Mouse (Mus musculus) right cerebral cortex, postnatal 4 days (tissue): ENCODE data around the gene Skil.
A peak's percentile ranks its signal among the peaks of the same experiment; 100 is the strongest.
"Not testable (repeated sequence)": the region's sequence is repeated elsewhere in the genome, so short reads cannot be mapped to it uniquely, and the experiment has no call there.

Experiments
- DNase-seq: peaks from one replicate; pipeline ENCODE4 v3.0.0-alpha.2; 2022

Gene Skil

DNA sequence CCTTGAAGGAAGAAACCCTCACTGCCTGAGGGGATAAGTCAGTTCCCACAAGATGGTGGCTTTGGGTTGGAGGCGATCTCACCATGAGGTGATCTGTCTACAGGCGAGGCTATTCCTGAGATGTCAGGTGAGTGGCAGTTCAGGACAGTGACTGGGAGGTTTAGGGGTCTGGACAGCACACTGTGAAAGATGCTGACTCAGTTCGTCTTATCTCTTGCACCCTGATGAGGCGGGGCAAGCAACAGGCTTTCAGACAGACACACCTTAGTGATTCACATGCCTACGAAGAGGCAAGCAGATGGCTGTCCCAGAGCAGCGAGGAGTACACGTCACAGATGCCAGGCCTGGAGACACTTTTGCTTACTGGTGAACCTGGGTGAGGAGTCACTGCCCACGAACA is 39.4 kb downstream of the Skil start:
- no peak for DNase-seq

DNA sequence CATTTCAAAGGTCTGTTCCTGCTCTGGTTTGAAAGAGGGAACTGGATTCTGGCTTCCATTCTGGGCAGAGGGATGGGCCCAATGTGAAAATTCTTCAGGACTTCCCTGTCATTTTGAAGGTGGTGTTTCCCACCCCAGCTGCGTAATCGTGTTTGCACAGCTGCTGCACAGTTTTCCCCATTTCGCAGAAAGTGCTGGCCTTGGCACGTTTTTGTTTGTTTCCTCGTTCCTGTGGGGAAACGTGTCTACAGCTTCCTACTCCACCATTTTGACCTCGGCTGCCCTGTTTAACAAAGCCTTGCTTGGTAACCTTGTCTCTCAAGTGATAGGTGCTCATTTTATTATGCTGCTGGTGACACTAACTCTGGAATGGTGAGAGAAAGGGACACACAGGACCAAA is 39.8 kb downstream of the Skil start:
- no peak for DNase-seq

DNA sequence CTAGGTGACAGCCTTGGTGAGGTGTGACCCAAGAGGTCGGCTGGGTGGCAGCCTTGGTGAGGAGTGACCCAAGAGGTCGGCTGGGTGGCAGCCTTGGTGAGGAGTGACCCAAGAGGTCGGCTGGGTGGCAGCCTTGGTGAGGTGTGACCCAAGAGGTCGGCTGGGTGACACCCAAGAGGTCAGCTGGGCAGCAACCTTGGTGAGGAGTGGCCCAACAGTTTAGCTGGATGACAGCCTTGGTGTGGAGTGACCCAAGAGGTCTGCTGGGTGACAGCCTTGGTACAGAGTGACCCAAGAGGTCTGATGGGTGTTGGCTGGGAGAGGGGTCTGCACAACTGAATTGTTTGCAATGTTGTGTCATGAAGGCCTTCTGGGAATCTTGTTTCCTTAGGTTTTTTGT is 41.7 kb downstream of the Skil start:
- DNase-seq = not testable (repeated sequence)

GRCm38 (mm10) chr3:31138454-31139424 is 43.9 kb downstream of the Skil start:
- peak; percentile 77 for DNase-seq

DNA sequence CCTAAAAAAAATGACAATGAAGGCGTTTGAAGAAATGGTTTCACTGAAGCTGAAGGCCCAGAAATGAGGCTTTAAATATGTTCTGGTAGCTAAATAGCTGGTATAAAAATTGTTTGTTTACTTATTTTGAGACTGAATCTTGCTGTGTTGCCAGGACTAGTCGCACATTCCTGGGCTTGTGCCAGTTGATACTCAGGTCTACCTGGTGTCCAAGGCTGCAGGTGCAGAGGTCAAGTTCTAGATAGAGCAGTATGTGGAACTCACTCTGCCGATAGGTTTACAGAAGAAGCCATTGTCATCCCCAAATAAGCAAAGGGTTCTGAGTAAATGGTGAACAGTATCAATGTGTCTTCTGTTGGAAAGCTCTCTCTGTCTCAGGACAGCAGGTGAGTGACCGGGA is 46.8 kb downstream of the Skil start:
- no peak for DNase-seq

DNA sequence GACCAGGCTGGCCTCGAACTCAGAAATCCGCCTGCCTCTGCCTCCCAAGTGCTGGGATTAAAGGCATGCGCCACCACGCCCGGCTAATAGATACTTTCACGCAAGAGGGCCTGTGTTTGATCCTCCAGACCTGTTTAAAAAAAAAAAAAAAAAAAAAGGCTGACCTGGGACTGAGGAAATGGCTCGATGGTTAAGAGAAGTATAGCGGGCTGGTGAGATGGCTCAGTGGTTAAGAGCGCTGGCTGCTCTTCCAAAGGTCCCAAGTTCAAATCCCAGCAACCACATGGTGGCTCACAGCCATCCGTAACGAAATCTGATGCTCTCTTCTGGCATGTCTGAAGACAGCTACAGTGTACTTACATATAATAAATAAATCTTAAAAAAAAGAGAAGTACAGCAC is 50.4 kb downstream of the Skil start:
- DNase-seq = not testable (repeated sequence)

GRCm38 (mm10) chr3:31145641-31146290 is 50.9 kb downstream of the Skil start:
- peak; percentile 67 for DNase-seq

- DNase-seq = no peak
These were observed 53.7 kb downstream of the Skil start for GRCm38 (mm10) chr3:31148595-31148994.

GRCm38 (mm10) chr3:31149706-31150105 is 54.8 kb downstream of the Skil start, which contains the start of gene Cldn11:
Cldn11 (plus strand) TSS chr3:31149920.
- peak; percentile 52 for DNase-seq

- DNase-seq = no peak
These were observed 57.2 kb downstream of the Skil start for GRCm38 (mm10) chr3:31152108-31152507.

- no peak for DNase-seq
These were observed 61.3 kb downstream of the Skil start for GRCm38 (mm10) chr3:31156126-31156525.

GRCm38 (mm10) chr3:31157776-31158175 is 62.9 kb downstream of the Skil start:
- no peak for DNase-seq

DNA sequence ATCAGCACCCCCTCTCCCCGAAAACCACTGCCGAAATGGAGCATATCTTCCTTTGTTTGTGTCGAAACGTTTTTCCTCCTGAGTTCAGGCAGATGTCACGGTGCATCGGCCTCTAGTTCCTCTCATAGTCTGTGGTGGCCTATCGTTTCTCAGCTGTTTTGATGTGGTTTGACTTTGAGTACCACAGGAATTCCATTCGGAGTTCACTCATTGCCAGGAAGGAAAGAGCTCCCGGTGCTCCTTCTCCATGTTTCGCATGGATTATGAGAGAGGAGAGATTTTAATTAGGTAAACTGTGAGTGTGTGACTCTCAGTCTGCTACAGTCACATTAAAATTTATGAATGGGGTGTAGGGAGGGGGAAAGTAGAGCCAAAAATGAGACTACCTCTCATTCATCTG is 65.2 kb downstream of the Skil start:
- DNase-seq = no peak

DNA sequence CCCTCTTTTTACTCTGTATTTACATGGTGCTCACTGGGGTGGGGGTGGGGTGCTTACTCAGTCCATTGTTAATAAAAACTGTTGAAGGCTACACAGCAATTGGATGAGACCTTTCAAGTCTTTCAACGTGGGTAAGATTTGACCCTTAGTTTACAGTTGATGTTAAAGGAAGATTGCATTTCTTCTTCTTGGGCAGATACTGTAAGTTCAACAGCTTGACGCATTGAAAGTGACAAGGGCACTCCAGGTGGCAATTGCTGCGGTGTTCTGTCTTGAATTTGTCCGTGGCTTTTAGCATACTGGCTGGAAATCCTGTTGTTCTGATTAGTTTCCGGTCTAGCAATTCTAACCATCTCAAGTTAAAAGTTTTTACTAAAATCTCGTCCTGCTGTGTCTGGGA is 66.5 kb downstream of the Skil start:
- no peak for DNase-seq

- DNase-seq = no peak
These were observed 68.0 kb downstream of the Skil start for GRCm38 (mm10) chr3:31162860-31163259.

GRCm38 (mm10) chr3:31165803-31166202 is 70.9 kb downstream of the Skil start:
- DNase-seq = no peak

DNA sequence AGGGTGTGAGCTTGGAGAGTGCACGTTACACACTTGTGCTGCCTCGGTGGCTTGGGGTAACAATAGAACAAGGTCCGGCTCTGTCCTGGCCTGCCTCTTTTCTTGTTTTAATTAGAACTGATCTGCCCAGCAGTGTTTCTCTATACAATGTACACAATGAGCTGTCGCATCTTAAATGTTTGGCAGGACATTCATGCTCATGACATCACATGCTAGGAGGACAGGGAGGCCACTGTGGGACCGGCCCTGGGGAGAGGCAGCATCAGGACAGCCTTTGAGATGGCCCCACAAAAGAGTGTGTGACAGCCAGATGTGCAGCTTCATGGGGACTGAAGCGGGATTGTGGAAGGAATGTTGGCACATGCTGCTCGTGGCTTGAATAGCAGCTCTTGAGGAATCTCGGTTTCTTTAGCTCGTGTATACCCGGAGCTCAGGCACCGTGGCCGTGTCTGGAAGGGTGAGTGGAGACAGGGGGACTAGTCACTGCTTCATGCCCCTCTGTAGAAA is 71.6 kb downstream of the Skil start:
- peak; percentile 12 for DNase-seq
